Mouse (Mus musculus) cerebral cortex, adult 2 months (tissue): ENCODE measurements around the gene Mrrf.

Experiments
- WGBS: fragments of 180-500 bp; shearing (Covaris S2); methylation state at CpG from one replicate; pipeline ENCODE4 v1.1.7; 2018; 5-methylcytosine and 5-hydroxymethylcytosine counted together

Mrrf gene

DNA sequence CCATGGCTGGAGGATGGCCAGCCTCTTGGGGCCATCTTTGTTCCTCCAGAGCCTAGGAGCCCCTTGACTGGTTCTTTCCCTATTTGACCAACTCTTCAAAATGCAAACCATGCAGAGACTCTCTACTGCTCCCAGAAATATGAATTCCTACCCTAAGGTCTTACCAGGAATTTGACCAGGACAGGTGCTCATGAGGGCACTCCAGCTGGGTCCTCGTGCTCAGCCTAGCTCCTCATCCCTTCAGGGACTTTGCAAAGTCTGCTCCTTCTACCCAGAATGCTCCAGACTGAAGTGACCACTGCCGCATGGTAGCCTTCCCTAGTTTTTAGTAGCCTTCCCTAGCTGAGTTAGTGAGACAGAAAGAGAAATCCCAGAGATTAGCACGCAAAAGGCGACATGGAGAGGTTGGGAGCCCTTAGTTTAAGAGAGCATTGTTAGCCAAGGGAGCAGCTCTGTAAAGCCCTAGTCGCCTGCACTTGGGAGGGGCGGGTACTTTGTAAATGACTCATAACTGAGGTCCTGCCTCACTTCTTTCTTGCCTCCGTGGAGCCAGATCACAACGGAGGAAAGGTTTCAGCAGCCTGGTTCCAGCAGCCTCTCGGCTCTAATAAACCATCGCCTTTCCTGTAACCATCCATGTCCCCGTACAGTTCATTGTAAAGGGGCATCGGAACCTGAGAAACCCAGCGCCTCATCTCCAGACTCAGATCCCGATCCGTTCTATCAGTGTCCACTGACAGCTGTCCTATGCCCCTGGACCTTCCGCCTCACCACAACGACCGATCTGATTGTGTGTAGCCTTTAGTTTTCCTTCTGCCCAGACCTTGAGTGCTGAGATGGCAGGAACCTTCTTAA is 65.8 kb downstream of the Mrrf start:
- 44% methylated on average over 18 of the region's 18 CpGs for WGBS

DNA sequence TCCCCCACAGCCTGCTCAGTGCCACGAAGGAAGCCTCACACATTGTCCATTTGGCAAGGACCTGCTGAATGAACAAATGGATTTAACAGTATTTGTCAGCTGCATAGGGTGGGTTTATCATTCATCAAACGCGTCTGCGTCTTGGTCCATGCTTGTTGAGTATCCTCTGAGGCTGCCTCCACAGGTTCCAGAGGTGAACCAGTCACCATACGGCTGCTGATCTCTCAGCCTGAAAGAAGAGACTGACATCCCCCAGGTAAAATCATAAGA is 66.4 kb downstream of the Mrrf start:
- WGBS = 30% methylated on average over 5 of the region's 5 CpGs

DNA sequence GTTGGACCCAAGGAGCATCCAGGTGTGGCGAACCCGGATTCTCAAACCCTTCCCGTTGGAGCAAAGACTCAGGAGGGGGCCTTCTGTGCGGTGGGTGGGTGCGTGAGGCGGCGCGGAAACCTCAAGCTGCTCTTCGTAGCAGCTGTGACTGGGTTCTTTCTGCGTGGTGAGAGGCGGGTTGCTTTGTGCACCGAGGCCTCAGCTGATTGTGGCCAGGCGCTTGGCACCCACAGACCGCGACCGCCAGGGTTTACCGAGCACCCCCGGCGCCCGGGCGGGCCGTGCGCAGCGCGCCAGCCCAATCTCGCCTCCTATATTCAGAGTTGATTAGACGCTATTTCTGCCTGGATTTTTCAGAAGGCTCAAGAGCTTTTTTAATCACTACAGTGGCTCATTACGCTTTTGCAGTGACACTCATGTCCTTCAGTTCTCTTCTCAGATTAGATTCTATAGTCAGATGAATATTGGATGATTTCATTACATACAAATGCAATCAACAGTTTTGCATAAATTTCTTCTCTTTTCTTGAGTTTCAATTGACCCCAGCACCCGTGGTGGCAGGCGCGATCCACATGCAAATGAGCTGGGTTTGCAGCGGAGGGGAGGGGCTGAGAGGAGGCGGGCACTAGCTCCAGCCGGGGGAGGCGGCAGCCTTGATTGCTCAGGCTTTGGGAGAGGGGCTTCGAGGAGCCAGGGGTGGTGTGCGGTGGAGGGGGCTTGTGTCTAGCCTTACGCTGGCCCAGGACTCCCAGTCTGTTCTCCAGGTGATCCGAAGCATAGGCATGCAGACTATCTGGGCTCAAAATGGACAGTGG is 67.0 kb downstream of the Mrrf start:
- WGBS = 4% methylated on average over 39 of the region's 39 CpGs

DNA sequence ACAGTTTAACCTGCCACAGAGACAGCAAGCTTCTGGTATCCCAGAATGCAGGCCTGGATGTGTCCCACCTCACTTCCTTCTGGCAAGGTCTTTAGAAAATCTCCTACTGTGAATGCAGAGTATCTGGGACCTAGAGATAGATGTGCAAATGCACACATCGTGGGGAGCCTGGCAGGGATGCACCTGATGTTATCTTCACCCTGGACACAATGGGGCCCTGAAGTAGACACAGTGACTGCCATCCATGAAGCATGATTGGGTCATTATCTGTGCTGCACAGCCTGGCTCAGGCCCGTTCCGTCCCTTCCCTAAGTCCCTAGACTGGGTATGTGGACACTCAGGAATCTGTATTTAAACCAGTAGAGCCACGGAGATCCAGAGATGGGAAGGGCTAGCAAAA is 68.4 kb downstream of the Mrrf start:
- WGBS = 78% methylated on average over 4 of the region's 4 CpGs

DNA sequence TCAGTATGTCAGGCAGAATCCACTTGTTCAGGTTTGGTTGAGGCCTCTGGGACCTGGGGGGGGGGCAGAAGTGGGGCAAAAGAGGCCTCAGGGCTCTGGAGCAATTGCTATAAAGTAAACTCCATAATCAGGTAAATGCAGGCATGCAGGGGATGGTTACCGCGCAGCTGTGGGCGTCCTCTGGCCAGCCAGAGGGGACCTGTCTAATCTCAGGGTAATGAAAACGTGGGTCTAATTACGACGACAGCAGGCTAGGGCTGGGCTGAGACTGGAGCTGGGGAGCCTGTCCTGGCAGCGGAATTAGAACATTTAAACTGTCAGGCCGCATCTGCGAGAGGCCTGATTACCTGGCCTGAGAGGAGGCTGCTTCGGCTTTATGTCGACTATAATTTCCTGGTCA is 70.9 kb downstream of the Mrrf start:
- WGBS = 87% methylated on average over 11 of the region's 11 CpGs

DNA sequence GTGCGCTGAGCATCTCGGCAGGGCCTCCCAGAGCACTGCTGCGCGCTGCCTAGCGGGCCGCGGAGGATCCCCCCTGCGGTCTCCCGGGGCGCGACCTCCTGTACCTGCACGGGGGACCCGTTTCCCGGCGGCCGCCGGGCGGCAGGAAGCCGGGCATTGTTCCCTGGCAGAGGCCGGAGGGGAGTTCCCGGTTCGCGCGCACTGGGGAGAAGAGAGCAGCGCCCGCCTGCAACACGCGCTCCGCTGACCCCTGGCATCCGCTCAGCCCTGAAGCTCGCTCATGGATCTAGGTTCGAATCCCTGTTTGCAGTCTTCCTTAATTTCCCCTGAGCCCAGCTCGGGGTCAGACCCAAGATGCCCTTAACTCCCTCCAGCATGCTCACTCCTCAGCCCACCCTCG is 74.6 kb downstream of the Mrrf start:
- 27% methylated on average over 34 of the region's 34 CpGs for WGBS

DNA sequence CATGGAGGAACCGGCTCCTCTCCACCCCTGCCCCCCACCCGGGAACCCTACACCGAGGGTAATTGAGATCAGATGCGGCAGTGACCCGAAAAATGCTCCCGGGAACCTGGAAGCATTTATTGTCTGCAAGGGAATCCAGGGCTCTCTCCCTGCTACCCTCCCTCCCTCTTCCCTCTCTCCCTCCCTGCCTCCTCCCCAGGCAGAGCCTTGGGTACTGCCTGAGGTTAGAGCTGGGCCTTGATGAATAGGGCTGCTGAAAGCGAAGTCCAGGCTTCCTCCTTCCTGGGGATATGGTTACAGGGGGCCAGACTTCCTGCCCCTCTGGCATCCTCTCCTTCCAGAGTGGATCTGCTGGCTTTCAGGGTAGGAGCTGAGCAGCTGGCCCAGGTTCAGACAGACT is 75.6 kb downstream of the Mrrf start:
- 66% methylated on average over 7 of the region's 7 CpGs for WGBS

DNA sequence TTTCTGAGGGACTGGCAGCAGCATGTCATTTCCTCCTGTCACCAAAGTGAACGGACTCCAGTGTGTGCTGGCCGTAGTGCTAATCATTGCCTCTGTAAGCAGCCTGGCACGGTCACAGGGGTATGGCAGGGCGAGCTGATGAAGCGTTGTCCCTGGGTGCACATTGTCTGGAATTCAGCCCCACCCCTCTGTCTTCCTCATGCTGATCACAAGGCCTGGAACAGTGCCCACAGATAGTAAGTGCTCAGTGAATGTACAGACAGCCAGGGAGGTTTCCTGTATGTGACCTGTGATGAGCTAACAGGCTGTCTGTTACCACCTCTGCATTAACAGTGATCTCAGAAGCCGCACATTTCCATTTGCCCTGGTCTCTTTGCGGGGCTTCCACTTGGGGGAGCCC is 76.9 kb downstream of the Mrrf start:
- 52% methylated on average over 7 of the region's 7 CpGs for WGBS

DNA sequence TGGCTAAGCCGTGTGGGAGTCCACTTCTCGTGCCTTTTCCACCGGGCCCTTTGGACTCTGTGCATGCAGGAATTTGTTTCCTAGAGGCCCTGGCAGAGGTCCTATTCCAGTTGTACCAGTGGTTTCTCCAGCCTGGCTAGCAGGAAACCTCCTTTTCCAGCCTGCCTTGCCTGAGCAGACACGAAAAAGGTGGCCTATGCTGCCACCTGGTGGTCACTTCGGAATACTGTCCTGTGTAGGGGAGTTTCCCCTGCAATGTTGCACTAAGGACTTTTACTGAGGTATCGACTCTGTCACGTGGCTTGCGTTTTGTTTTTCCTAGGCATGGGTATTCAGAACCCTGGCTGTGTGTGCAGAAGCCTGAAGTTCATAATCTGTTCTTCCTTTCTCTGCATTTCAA is 77.8 kb downstream of the Mrrf start:
- 3% methylated on average over 8 of the region's 8 CpGs for WGBS

DNA sequence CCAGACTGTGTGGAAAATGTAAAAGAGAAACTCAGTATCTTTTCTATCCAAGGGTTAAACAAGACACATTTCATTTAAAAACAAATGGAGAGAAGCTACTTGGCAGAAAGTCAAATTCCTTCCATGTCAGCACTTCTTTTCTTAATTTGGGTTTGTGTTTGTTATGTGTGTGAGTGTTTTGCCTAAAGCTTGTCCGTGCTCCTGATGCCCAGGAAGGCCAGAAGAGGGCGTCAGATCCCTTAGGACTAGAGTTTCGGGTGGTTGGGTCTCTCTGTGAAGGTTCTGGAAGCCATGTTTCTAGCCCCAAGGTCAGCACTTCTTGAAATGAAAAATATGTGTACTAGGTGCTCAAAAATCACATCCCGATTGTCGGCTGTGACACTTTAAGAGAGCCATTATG is 78.2 kb downstream of the Mrrf start:
- WGBS = 57% methylated on average over 5 of the region's 5 CpGs

DNA sequence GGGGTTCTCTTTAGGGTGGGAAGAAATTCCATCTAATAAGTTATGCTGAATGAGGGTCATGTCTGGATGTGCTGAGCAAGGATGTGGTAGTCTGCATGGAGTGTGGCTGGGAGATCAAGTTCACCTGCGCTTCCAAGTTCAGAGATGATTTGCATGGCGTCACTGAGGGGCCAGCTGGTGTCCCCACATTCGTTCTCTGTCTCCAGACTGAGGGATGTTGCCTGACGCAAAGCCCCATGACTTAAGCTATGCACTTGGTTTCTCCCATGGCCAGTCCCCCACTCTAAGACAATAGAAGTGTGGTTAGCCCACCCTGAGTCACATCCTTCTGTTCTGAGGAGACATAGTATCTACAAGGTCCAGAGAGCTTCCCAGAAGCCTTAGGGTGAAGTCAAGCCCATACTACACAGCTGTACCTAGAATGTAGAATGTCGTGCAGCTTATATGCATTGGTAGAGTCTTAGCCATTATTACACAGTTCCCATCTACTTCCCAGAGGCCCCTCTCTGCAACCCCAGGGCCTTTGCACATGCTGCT is 79.1 kb downstream of the Mrrf start:
- 94% methylated on average over 5 of the region's 5 CpGs for WGBS

DNA sequence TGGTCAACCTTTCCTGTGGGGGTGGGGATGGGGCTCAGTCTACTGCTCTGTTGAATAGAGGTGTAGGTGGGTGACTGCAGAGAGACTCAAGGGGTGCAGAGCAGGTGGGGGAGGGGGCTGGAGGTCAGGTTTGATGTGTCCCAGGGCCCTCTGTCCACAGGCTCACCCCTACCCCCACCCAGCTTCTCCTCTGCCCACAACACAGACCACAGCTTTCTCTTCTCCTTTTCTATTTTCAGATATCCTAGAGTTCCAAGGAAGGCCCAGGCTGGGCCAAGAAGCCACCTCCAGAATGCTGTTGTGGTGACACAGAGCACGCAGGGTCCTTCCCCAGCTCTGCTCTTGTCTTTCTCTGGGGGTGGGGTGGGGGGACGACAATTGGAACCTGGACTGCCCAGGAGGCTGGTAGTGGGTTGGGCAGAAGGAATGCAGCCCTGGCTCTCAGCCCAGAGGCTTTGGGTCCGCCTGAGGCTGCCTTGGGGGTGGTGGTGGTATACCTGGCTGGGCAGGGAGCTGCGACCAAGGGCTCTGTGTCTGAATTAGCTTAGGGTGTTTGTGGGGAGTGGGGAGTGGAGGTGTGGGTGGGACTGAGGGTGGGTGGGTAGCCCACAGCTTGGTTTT is 80.9 kb downstream of the Mrrf start:
- 36% methylated on average over 4 of the region's 4 CpGs for WGBS

DNA sequence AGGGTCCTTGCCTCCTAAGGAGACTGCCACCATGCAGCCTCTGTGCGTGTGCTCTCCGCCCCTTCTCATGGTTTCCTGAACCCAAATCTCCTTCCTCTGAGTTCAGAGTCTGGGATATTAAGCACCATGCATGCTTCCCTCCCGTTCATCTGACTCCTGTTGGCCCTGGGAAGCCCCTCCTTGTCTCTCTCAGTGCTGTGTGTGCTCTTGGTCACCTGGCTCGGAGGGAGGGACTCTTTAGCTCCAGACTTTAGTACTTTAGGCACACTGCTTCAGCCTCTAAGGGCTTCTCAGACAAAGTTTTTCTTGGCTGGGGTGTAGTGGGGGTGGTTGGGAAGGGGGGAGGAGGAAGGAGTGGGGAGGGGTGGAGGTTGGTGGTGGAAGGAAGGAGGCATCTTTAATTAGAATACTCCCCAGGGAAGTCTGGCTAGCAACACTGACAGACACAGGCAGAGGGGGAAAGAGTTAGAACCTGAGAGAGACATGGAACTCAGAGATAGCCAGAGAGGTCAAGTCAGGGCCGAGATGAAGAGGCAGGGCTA is 81.6 kb downstream of the Mrrf start:
- 57% methylated on average over 5 of the region's 5 CpGs for whole genome bisulfite sequencing

DNA sequence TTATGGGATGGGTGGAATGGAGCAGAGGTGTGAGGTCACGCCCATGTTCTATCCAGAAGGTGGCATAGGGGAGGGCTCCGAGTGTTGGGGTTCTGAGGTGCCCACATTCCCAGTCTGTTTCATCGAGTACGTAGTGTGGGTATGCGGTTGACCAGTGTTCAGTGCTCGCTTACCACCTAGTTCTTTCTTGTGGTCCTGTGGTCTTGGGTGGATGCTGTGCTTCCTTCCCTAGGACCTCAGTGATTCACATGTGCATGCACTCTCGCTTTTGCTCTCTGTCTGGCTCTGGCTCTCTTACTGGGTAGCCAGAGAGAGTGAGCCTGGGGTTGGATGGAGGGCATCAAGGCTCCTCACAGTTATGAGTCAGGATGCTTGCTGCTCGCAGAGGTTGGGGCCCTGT is 83.9 kb downstream of the Mrrf start:
- 93% methylated on average over 8 of the region's 8 CpGs for WGBS

DNA sequence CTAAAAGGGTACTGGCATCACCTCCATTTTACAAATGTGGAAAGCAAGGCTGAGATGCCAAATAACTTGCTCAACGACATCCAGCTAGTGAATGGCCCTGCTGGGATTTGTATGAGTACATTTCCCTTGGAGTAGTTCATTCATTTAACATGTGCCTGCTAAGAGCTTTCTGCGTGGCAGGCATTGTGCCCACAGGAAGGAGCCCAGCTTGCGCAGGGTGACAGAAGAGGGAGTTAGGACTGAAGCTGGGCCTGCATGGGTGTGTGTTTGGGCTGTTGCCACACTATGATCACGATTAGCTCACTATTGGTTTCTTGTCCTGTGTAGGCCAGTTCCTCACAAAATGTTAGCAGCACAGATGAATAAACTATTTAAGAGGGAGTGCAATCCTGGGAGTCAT is 84.7 kb downstream of the Mrrf start:
- WGBS = 50% methylated on average over 4 of the region's 4 CpGs

DNA sequence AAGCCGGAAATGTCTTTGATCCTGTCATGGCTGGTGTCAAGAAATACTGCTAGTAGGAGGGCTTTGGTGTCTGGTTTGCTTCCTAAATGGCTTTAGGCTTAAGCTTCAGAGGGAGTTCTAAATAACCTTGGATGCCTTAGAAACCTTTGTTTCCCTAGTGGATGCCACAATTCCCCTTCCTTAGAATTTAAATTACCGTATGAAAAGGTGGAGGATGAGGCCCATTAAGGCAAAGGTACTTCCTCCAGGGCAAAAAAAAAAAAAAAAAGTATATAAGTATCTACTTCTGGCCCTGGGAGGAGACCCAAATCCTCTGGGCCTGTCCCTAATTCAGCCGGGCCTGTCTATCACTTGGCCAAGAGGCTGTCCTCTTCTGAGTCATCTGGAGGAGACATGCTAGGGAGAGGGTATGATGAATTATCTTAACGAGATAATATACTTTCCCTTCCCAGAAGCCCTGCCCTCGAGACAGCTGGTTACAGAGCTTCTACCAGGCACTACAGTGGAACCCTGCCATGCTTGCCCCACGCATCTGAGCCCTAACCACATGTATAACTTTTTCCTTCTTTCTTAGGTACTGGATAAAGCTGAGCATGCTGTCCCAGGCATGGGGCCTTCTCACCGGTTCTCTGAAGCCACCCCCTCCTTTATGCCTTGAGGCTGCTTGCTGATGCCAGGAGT is 86.1 kb downstream of the Mrrf start:
- WGBS = 61% methylated on average over 7 of the region's 7 CpGs

DNA sequence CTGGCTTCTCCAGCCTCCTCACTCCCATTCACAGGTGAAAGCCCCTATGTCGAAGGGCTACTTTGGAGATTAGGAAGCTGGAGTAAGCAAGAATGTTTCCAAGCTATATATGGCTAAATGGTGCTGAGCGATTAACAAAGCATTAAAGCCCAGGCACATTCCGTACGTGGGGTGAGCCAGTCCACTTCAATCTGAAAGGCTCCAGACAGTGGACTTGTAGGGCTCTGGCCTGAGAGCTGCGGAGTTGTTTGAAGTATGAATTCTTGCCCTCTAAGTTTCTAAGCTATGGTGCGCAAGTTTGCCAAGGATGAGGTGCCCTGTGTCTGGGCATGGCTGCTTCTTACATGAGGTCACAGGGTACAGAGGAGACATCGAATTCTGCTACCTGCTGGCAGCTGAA is 88.0 kb downstream of the Mrrf start:
- 94% methylated on average over 7 of the region's 7 CpGs for WGBS

DNA sequence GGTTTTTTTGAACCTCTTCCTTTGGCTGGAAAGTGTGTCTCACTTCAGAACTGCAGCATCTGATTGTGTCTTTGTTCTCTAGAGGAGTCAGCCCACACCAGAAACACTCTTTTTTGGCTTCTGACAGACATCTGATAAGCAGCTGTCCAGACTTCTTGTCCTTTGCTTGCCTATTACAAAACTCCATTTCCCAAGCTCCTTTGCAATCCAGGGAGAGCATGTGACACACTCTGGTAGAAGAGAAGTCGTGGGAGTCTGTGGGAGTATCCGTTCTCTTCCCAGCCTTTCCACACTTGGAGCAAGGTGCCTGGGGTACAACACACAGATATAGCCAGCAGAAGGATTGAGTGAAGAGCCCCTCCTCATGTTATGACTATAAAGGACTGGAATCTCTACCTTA is 88.4 kb downstream of the Mrrf start:
- 12% methylated on average over 2 of the region's 2 CpGs for WGBS

DNA sequence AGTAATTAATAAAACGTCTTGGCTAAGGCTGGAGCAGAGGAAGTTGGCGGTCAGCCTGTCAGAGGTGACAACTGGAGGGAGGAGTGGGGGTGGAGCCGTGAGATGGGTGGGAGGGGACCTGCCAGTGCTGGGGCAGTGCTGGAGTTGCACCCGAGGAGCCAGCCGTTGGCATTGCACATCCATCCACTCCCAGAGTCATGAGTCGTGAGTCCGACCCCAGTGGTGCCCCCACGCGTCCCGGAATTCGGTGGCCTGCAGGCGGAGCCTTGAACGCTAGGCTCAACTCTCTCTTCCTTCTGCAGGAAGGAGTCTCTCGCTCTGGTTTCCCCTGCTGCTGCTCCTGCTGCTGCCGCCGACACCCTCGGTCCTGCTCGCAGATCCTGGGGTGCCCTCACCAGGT is 94.2 kb downstream of the Mrrf start, which contains the start of gene Ptgs1:
Ptgs1 (plus strand) TSS at position 61 of the 400 bp plus-strand sequence.
- whole genome bisulfite sequencing = 3% methylated on average over 18 of the region's 18 CpGs

DNA sequence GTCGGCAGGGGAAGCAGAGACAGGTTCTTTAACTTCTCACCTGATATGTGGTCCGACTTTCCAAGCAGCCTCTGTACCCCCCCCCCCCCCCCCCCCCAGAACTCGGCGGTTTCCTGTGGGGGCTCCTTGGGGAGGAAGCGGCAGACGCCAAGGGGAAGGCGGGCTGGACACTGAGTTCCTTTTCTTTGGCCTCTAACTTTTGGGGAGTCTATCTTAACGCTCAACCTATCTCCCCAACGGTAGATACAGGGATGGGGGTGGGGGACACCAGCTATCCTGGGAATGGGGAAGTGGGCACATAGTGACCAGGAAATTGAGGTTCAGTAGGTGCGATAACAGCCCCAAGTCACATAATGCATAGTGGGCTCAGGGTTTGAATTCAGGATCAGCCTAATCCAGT is 94.8 kb downstream of the Mrrf start:
- 33% methylated on average over 10 of the region's 10 CpGs for WGBS

DNA sequence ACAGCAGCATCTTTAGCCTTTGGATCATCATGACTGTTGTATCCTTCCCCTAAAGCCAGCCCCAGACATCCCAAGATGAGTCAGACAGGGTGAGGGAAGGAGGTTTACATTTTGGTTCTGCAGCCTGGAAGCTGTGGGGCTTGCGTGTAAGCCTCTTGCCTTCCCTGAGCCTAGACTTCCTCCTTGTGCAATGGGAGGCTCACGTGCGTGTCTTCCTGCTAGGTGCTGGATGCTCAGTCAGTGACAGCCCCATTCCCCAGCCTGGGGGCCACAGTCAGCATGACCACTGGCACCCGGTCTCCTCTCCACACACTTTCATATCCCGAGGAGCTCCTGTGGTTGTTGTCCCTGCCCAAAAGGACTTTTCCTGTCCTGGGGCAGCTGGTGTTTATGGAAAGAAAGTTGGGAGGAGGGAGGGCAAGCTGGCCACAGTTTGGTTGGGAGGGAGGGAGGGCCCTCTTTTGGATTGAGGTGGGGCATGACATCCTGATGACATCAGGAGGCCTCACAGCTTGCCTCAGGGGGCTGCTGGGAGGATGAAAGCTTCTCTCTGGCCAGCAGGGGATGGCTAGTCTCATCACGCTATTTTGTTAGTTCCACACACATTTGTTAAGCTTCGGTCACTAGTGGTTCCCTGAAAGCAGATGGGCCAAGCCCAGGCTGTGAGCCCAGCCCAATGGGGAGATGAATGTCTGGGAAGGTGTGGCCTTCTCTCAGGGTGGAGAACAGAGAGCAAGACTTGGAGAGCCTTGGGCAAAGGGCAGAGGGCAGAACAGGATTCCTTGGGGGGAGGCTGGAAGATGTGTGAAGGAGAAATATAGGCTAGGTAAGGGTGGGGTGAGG is 98.6 kb downstream of the Mrrf start:
- 73% methylated on average over 7 of the region's 7 CpGs for WGBS
